Mouse (Mus musculus) cerebellum, adult 2 months (tissue): ENCODE results near the gene Mllt3.

Experiments
- CTCF ChIP-seq: fragments of 200-500 bp; IDR thresholded peaks from 2 replicates; pipeline ENCODE4 v1.5.1; 2011; ENCODE audit warnings: low read depth, mild to moderate bottlenecking, control low read depth, low read length, moderate library complexity, borderline replicate concordance; ENCODE audit not compliant: insufficient read depth
- POLR2A ChIP-seq: fragments of 200-500 bp; IDR thresholded peaks from 2 replicates; pipeline ENCODE4 v1.6.1; 2011; ENCODE audit warnings: low read length, control low read depth, borderline replicate concordance; ENCODE audit not compliant: insufficient read depth

- TF ChIP-seq CTCF (no peak), POLR2A (no peak)
Observed at GRCm38 (mm10) chr4:87963055-87963772, 70.0 kb downstream of the Mllt3 start.
